Mouse (Mus musculus): ENCODE results near the gene Spg7. TPM values are rescaled to one million over a fixed set of nuclear protein-coding genes. Genes with fewer than 3 reads are reported as not detected.

Spg7 gene
- polyA plus RNA-seq, 1 experiment, result 62.6 TPM

DNA sequence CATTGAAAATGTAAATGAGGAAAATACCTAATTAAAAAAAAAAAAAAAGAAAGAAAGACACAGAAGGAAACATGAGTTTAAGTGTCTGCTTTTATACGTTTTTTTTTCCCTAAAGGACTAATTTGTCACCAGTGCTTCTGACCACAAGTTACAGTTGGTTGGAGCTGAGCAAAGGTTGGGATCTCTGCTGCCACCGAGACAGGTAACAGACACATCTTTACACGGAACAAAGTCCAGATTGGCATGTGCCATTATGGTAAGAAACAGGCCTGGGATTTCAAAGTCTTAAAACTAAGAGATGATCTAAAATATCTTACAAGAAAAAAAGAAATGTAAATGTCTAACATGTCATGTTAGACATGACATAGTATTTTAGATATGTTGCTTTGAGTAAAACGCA is 16.0 kb upstream of the Spg7 start:
- Histone ChIP-seq H3K27ac (ENCODE audit: insufficient read depth, low read length) (no peak overlapping the region), H3K4me1 (ENCODE audit: control insufficient read depth, insufficient read depth, insufficient read length) (peaks cover 4% of the 10 kb centered on the region; the same call in 1 of the 2 replicates), H3K4me3 (ENCODE audit: extremely low read depth, insufficient read depth, insufficient read length) (no peak overlapping the region), H3K36me3 (ENCODE audit: control insufficient read depth, insufficient read depth, low read length) (no peaks in the 10 kb centered on the region), H3K27me3 (ENCODE audit: control insufficient read depth, insufficient read depth, low read length) (no peaks in the 10 kb centered on the region)
- 71% methylated on average over 4 of the region's 4 CpGs for WGBS
- TF ChIP-seq CTCF (IDR thresholded peaks at IDR 0.05; ENCODE audit: extremely low read depth, insufficient read depth, insufficient read length, insufficient replicate concordance), result no peak
- no peak for TF ChIP-seq POLR2A (IDR thresholded peaks at IDR 0.05; ENCODE audit: low read depth, low read length)
- DNase-seq (ENCODE audit: low read depth in 1 of 2, low spot score in 2 of 2), result no peak

DNA sequence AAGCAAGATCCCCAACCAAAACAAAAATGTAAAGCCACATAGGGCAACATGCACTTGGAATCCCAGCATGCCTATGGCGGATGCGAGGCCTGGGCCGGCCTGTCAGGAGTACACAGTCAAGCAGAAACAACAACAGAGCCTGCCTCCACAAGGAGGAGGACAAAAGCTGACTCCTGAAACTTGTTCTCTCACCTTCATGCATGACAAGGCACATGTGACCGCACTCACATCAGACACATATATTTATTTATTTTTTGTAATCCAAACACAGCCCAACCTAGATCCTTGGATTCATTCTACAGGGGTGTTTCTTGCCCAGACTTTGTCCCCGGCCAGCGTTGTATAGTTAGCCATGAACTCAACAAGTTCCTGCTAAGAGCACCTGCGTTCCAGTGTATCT is 14.9 kb upstream of the Spg7 start:
- H3K4me3 ChIP-seq (ENCODE audit: extremely low read depth, insufficient read depth, insufficient read length), result no peak overlapping the region
- no peak overlapping the region for H3K27ac ChIP-seq (ENCODE audit: insufficient read depth, low read length)
- DNase-seq (ENCODE audit: low read depth in 1 of 2, low spot score in 2 of 2), result no peak
- WGBS, result 94% methylated on average over 7 of the region's 7 CpGs
- H3K4me1 ChIP-seq (ENCODE audit: control insufficient read depth, insufficient read depth, insufficient read length), result peaks cover 4% of the 10 kb centered on the region; the same call in 1 of the 2 replicates
- H3K36me3 ChIP-seq (ENCODE audit: control insufficient read depth, insufficient read depth, low read length), result no peaks in the 10 kb centered on the region
- H3K27me3 ChIP-seq (ENCODE audit: control insufficient read depth, insufficient read depth, low read length), result no peaks in the 10 kb centered on the region
- TF ChIP-seq POLR2A (IDR thresholded peaks at IDR 0.05; ENCODE audit: low read depth, low read length) (no peak), CTCF (IDR thresholded peaks at IDR 0.05; ENCODE audit: extremely low read depth, insufficient read depth, insufficient read length, insufficient replicate concordance) (no peak)

DNA sequence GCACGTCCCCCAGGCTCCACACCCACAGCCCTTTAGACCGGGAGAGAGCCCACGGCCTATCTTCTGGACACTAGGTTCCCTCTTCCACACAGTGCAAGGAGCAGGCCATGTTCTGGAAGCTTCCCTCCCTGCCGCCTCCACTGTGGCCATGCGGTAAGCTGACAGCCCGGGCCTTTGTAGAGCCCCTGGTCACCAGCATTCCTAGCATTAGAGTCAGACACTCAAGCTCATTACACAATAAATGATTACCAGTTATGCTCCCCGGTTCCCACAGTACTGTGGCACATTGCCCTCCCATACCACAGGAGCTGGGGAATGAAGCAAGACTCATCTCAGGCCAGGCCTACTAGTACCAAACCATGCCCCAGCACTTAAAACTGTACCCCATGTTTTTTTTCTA is 14.3 kb upstream of the Spg7 start:
- TF ChIP-seq POLR2A (IDR thresholded peaks at IDR 0.05; ENCODE audit: low read depth, low read length), result no peak
- TF ChIP-seq CTCF (IDR thresholded peaks at IDR 0.05; ENCODE audit: extremely low read depth, insufficient read depth, insufficient read length, insufficient replicate concordance), result no peak
- 93% methylated on average over 7 of the region's 7 CpGs for WGBS

DNA sequence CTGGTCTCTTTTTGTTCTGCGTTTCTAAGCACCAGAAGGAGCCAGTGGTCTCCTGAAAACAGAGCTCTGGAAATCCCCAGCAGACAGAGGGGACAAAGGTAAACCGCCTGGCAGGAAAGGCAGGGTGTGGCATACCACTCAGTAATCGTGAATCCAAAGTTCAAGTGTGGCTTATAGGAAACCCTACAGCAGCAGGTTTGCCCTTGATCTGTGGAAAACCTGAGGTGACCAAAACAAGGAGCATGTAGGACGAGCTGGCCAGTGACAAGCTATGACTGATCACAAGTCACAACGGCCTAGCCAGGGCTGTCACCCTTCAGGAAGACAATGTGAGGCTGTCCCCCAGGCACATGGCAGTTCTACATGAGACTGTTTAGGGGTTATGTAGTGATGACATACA is 11.3 kb upstream of the Spg7 start:
- Histone ChIP-seq H3K4me1 (ENCODE audit: control insufficient read depth, insufficient read depth, insufficient read length) (peaks cover 2% of the 10 kb centered on the region; the same call in 1 of the 2 replicates), H3K36me3 (ENCODE audit: control insufficient read depth, insufficient read depth, low read length) (no peaks in the 10 kb centered on the region), H3K27ac (ENCODE audit: insufficient read depth, low read length) (no peak overlapping the region), H3K4me3 (ENCODE audit: extremely low read depth, insufficient read depth, insufficient read length) (no peak overlapping the region), H3K27me3 (ENCODE audit: control insufficient read depth, insufficient read depth, low read length) (no peaks in the 10 kb centered on the region)
- 56% methylated on average over 5 of the region's 5 CpGs for WGBS
- DNase-seq (ENCODE audit: low read depth in 1 of 2, low spot score in 2 of 2), result no peak
- no peak for TF ChIP-seq POLR2A (IDR thresholded peaks at IDR 0.05; ENCODE audit: low read depth, low read length)
- no peak for TF ChIP-seq CTCF (IDR thresholded peaks at IDR 0.05; ENCODE audit: extremely low read depth, insufficient read depth, insufficient read length, insufficient replicate concordance)

More for the DNA sequence above, 14.3 kb upstream of the Spg7 start:
- no peak for DNase-seq (ENCODE audit: low read depth in 1 of 2, low spot score in 2 of 2)
- Histone ChIP-seq H3K4me3 (ENCODE audit: extremely low read depth, insufficient read depth, insufficient read length) (no peak overlapping the region), H3K27ac (ENCODE audit: insufficient read depth, low read length) (no peak overlapping the region), H3K4me1 (ENCODE audit: control insufficient read depth, insufficient read depth, insufficient read length) (peaks cover 4% of the 10 kb centered on the region; the same call in 1 of the 2 replicates), H3K27me3 (ENCODE audit: control insufficient read depth, insufficient read depth, low read length) (no peaks in the 10 kb centered on the region), H3K36me3 (ENCODE audit: control insufficient read depth, insufficient read depth, low read length) (no peaks in the 10 kb centered on the region)

DNA sequence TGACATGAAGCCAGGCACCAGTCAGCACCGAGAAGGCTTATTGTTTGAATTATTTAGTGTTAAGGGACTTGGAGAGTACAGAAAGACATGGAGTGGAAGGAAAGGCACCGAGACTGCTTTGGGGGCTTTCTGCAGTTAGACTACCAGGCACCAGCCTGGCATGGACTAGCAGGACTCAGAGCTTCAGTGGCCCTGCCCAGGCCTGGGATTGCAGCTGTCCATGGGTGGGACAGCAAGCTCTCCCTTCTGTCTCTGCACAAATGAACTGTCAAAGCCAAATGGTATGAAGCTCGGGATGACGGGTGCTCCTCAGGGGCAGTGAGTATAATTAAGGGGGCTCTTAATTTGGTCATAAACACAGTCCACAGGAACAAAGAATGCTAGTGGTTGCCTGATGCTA is 1.3 kb downstream of the Spg7 start:
- no peaks in the 10 kb centered on the region for H3K36me3 ChIP-seq (ENCODE audit: control insufficient read depth, insufficient read depth, low read length)
- H3K4me3 ChIP-seq (ENCODE audit: extremely low read depth, insufficient read depth, insufficient read length), result no peak overlapping the region
- H3K27me3 ChIP-seq (ENCODE audit: control insufficient read depth, insufficient read depth, low read length), result no peaks in the 10 kb centered on the region
- DNase-seq (ENCODE audit: low read depth in 1 of 2, low spot score in 2 of 2), result no peak
- peaks cover 11% of the 10 kb centered on the region; the same call in 1 of the 2 replicates for H3K4me1 ChIP-seq (ENCODE audit: control insufficient read depth, insufficient read depth, insufficient read length)
- peak overlapping the region; percentile 95 for H3K27ac ChIP-seq (ENCODE audit: insufficient read depth, low read length)
- WGBS, result 90% methylated on average over 4 of the region's 4 CpGs
- TF ChIP-seq CTCF (IDR thresholded peaks at IDR 0.05; ENCODE audit: extremely low read depth, insufficient read depth, insufficient read length, insufficient replicate concordance), result no peak
- TF ChIP-seq POLR2A (IDR thresholded peaks at IDR 0.05; ENCODE audit: low read depth, low read length), result no peak

DNA sequence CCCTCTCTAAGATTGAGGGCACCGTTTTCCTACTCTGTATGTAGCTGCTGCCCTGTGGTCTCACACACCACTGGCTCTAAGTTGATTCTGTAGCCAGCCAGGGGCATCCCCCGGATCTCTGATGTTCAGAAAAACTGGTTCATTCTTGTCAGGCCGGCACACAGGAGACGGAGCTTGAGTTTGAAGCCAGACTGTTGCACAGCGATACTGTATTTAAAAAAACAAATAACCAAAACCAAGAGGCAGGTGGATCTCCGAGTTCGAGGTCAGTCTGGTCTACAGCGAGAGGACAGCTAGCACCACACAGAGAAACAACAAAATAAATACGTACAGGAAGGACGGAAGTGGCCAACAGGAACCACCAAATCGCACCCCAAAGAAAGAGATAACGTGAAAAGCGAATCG is 2.1 kb downstream of the Spg7 start:
- H3K4me1 ChIP-seq (ENCODE audit: control insufficient read depth, insufficient read depth, insufficient read length), result peaks cover 11% of the 10 kb centered on the region; the same call in 1 of the 2 replicates
- no peak for TF ChIP-seq CTCF (IDR thresholded peaks at IDR 0.05; ENCODE audit: extremely low read depth, insufficient read depth, insufficient read length, insufficient replicate concordance)
- 0 out of 2 replicates have a peak, but pooled peaks have one; percentile 6 for TF ChIP-seq POLR2A (IDR thresholded peaks at IDR 0.05; ENCODE audit: low read depth, low read length)
- H3K4me3 ChIP-seq (ENCODE audit: extremely low read depth, insufficient read depth, insufficient read length), result peak overlapping the region; percentile 58
- under 1% methylated on average over 14 of the region's 14 CpGs for WGBS
- no peaks in the 10 kb centered on the region for H3K27me3 ChIP-seq (ENCODE audit: control insufficient read depth, insufficient read depth, low read length)
- H3K36me3 ChIP-seq (ENCODE audit: control insufficient read depth, insufficient read depth, low read length), result no peaks in the 10 kb centered on the region
- peak overlapping the region; percentile 95 for H3K27ac ChIP-seq (ENCODE audit: insufficient read depth, low read length)
- DNase-seq (ENCODE audit: low read depth in 1 of 2, low spot score in 2 of 2), result peak; percentile 44 to 56
